Mouse (Mus musculus): ENCODE results near the gene Tom1l2. TPM values are rescaled to one million over a fixed set of nuclear protein-coding genes. Genes with fewer than 3 reads are reported as not detected.

The Tom1l2 gene
- total RNA-seq, 2 experiments from 2014 or later = 63.0 to 80.7 TPM

- no peak for DNase-seq (ENCODE audit: low spot score in 2 of 2)
Observed at GRCm38 (mm10) chr11:60351388-60351787, 1.3 kb downstream of the Tom1l2 start.

- DNase-seq (ENCODE audit: low spot score in 2 of 2) = peak; percentile 45 to 46
Observed at GRCm38 (mm10) chr11:60346537-60346936, 6.2 kb downstream of the Tom1l2 start.

- DNase-seq (ENCODE audit: low spot score in 2 of 2) = no peak
Observed at GRCm38 (mm10) chr11:60345868-60346267, 6.8 kb downstream of the Tom1l2 start.

GRCm38 (mm10) chr11:60339361-60339760 is 13.3 kb downstream of the Tom1l2 start:
- DNase-seq (ENCODE audit: low spot score in 2 of 2) = no peak

GRCm38 (mm10) chr11:60338291-60338690 is 14.4 kb downstream of the Tom1l2 start:
- peak; percentile 49 to 53 for DNase-seq (ENCODE audit: low spot score in 2 of 2)

GRCm38 (mm10) chr11:60335771-60336170 is 16.9 kb downstream of the Tom1l2 start:
- no peak for DNase-seq (ENCODE audit: low spot score in 2 of 2)

GRCm38 (mm10) chr11:60334124-60334523 is 18.6 kb downstream of the Tom1l2 start:
- no peak for DNase-seq (ENCODE audit: low spot score in 2 of 2)

GRCm38 (mm10) chr11:60333461-60333860 is 19.2 kb downstream of the Tom1l2 start:
- no peak for DNase-seq (ENCODE audit: low spot score in 2 of 2)

GRCm38 (mm10) chr11:60330551-60330950 is 22.2 kb downstream of the Tom1l2 start:
- DNase-seq (ENCODE audit: low spot score in 2 of 2) = no peak

GRCm38 (mm10) chr11:60323731-60324130 is 29.0 kb downstream of the Tom1l2 start:
- DNase-seq (ENCODE audit: low spot score in 2 of 2) = no peak

GRCm38 (mm10) chr11:60321438-60321837 is 31.3 kb downstream of the Tom1l2 start:
- DNase-seq (ENCODE audit: low spot score in 2 of 2) = no peak

GRCm38 (mm10) chr11:60320426-60321037 is 32.2 kb downstream of the Tom1l2 start:
- no peak for DNase-seq (ENCODE audit: low spot score in 2 of 2)

- no peak for DNase-seq (ENCODE audit: low spot score in 2 of 2)
Observed at GRCm38 (mm10) chr11:60319257-60320066, 33.2 kb downstream of the Tom1l2 start.

- no peak for DNase-seq (ENCODE audit: low spot score in 2 of 2)
Observed at GRCm38 (mm10) chr11:60318716-60319115, 34.0 kb downstream of the Tom1l2 start.

- no peak for DNase-seq (ENCODE audit: low spot score in 2 of 2)
Observed at GRCm38 (mm10) chr11:60317376-60318102, 35.2 kb downstream of the Tom1l2 start.

GRCm38 (mm10) chr11:60316883-60317282 is 35.8 kb downstream of the Tom1l2 start:
- no peak for DNase-seq (ENCODE audit: low spot score in 2 of 2)

- DNase-seq (ENCODE audit: low spot score in 2 of 2) = no peak
Observed at GRCm38 (mm10) chr11:60316250-60316649, 36.5 kb downstream of the Tom1l2 start.

- peak; percentile 66 to 76 for DNase-seq (ENCODE audit: low spot score in 2 of 2)
Observed at GRCm38 (mm10) chr11:60311025-60311854, 41.5 kb downstream of the Tom1l2 start.

GRCm38 (mm10) chr11:60309875-60310274 is 42.8 kb downstream of the Tom1l2 start:
- DNase-seq (ENCODE audit: low spot score in 2 of 2) = no peak

- no peak for DNase-seq (ENCODE audit: low spot score in 2 of 2)
Observed at GRCm38 (mm10) chr11:60308506-60309116, 44.1 kb downstream of the Tom1l2 start.

All from adrenal gland, adult 18-20 months (tissue).